Mouse (Mus musculus) forebrain, embryonic 16.5 days (tissue): Measurements from ENCODE around the gene Epn3. TPM values are rescaled to one million over a fixed set of nuclear protein-coding genes. Genes with fewer than 3 reads are reported as not detected.
A peak's percentile ranks its signal among the peaks of the same experiment; 100 is the strongest.

Experiments
- ATAC-seq: fragments of 200-750 bp; cut with Nextera tagmentation; 2 replicates; pipeline ENCODE4 v1.8.0; 2017; ENCODE audit warnings: mild to moderate bottlenecking, moderate library complexity
- H3K27ac ChIP-seq: fragments of 300-500 bp; sonication (generic); 2 replicates; pipeline ENCODE4 v1.5.1; 2014; ENCODE audit warnings: low read length, control low read depth
- H3K27me3 ChIP-seq: fragments of 300-500 bp; sonication (generic); replicated peaks from 2 replicates; pipeline ENCODE4 v1.6.1; 2014; ENCODE audit warnings: low read length; ENCODE audit not compliant: control insufficient read depth, insufficient read depth
- H3K36me3 ChIP-seq: fragments of 300-500 bp; sonication (generic); 2 replicates; pipeline ENCODE4 v1.6.1; 2014; ENCODE audit not compliant: control insufficient read depth, insufficient read depth
- H3K4me1 ChIP-seq: fragments of 300-500 bp; sonication (generic); replicated peaks from 2 replicates; pipeline ENCODE4 v1.6.1; 2014; ENCODE audit warnings: low read length; ENCODE audit not compliant: control insufficient read depth, insufficient read depth
- H3K4me2 ChIP-seq: fragments of 300-500 bp; sonication (generic); 2 replicates; pipeline ENCODE4 v1.6.1; 2014; ENCODE audit warnings: mild to moderate bottlenecking, low read length, control low read depth
- H3K4me3 ChIP-seq: fragments of 300-500 bp; sonication (generic); replicated peaks from 2 replicates; pipeline ENCODE4 v1.5.1; 2014; ENCODE audit warnings: mild to moderate bottlenecking, low read length, control low read depth
- H3K9ac ChIP-seq: fragments of 300-500 bp; sonication (generic); replicated peaks from 2 replicates; pipeline ENCODE4 v1.6.1; 2014; ENCODE audit warnings: low read depth, low read length, control low read depth
- H3K9me3 ChIP-seq: fragments of 300-500 bp; sonication (generic); 2 replicates; pipeline ENCODE4 v1.6.1; 2016; ENCODE audit warnings: low read length; ENCODE audit not compliant: control insufficient read depth
- WGBS: fragments of 180-500 bp; shearing (Covaris S2); extraction: QIAGEN DNeasy Blood & Tissue Kit; methylation state at CpG from one replicate; pipeline ENCODE4 v1.1.7; 2014; 5-methylcytosine and 5-hydroxymethylcytosine counted together
- polyA plus RNA-seq: library from polyadenylated mRNA; unstranded; fragments of >200 nt; fragmentation: Nextera tagmentation; extraction: Ambion mirVana; gene quantifications from 2 replicates; pipeline ENCODE4 v1.2.1, GENCODE M21; 2015

The Epn3 gene
- polyA plus RNA-seq, 1 experiment from 2014 or later = 0.35 TPM

- H3K27me3 ChIP-seq = no peaks in the 10 kb centered on the region
- no peak overlapping the region; the same call in 1 of the 2 replicates for H3K27ac ChIP-seq
- no peak for ATAC-seq
- no peak overlapping the region for H3K9ac ChIP-seq
- no peak overlapping the region for H3K4me3 ChIP-seq
- no peaks in the 10 kb centered on the region; the same call in 1 of the 2 replicates for H3K36me3 ChIP-seq
- peaks cover 48% of the 10 kb centered on the region for H3K4me1 ChIP-seq
- no peaks in the 10 kb centered on the region for H3K9me3 ChIP-seq
- H3K4me2 ChIP-seq = no peak overlapping the region
- 76% methylated on average over 17 of the region's 17 CpGs for WGBS
These were observed 33.4 kb downstream of the Epn3 start for GRCm38 (mm10) chr11:94466333-94466855.

DNA sequence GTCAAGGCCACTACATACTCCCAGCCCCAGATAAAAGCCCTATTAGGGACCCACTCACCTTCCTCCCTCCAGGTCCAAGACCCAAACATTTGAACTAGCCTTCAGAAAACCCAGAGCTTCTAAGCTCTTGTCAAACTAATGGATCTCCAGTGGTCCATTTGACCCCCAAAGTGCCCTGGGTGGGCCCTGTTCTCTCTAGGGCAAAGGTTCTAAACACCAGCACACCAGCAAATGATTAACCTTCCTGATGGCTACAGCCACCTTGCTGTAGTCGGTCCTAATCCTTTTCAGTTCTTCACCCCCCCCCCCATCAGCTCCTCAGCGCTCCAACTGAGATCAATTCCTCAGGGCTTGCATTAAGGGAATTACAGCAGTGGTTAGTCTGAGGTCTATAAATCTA, 35.6 kb downstream of the Epn3 start:
- peaks cover 26% of the 10 kb centered on the region for H3K4me1 ChIP-seq
- H3K9ac ChIP-seq = no peak overlapping the region
- H3K27me3 ChIP-seq = no peaks in the 10 kb centered on the region
- WGBS = 41% methylated on average over 2 of the region's 2 CpGs
- no peaks in the 10 kb centered on the region for H3K9me3 ChIP-seq
- no peak overlapping the region for H3K4me2 ChIP-seq
- ATAC-seq = no peak
- H3K36me3 ChIP-seq = no peaks in the 10 kb centered on the region; the same call in 1 of the 2 replicates
- H3K27ac ChIP-seq = no peak overlapping the region
- H3K4me3 ChIP-seq = no peak overlapping the region

- Histone ChIP-seq H3K9me3 (no peaks in the 10 kb centered on the region), H3K27ac (no peak overlapping the region), H3K4me1 (peaks cover 12% of the 10 kb centered on the region), H3K9ac (no peak overlapping the region), H3K4me2 (no peak overlapping the region), H3K27me3 (no peaks in the 10 kb centered on the region), H3K4me3 (no peak overlapping the region), H3K36me3 (no peaks in the 10 kb centered on the region; the same call in 1 of the 2 replicates)
- WGBS = 88% methylated on average over 11 of the region's 11 CpGs
- no peak for ATAC-seq
These were observed 37.9 kb downstream of the Epn3 start for GRCm38 (mm10) chr11:94461856-94462255.

- Histone ChIP-seq H3K27ac (no peak overlapping the region), H3K4me2 (no peak overlapping the region), H3K4me1 (peaks cover 11% of the 10 kb centered on the region), H3K4me3 (no peak overlapping the region), H3K9me3 (no peaks in the 10 kb centered on the region), H3K27me3 (no peaks in the 10 kb centered on the region), H3K36me3 (no peaks in the 10 kb centered on the region; the same call in 1 of the 2 replicates), H3K9ac (no peak overlapping the region)
- no peak for ATAC-seq
- WGBS = 86% methylated on average over 15 of the region's 15 CpGs
These were observed 42.8 kb downstream of the Epn3 start for GRCm38 (mm10) chr11:94457001-94457400.

- WGBS = 72% methylated on average over 3 of the region's 3 CpGs
- H3K27ac ChIP-seq = no peak overlapping the region
- ATAC-seq = no peak
- H3K9ac ChIP-seq = no peak overlapping the region
- no peak overlapping the region for H3K4me2 ChIP-seq
- no peaks in the 10 kb centered on the region for H3K27me3 ChIP-seq
- H3K4me1 ChIP-seq = peaks cover 11% of the 10 kb centered on the region
- H3K9me3 ChIP-seq = no peaks in the 10 kb centered on the region
- H3K4me3 ChIP-seq = no peak overlapping the region
- no peaks in the 10 kb centered on the region for H3K36me3 ChIP-seq
These were observed 43.4 kb downstream of the Epn3 start for GRCm38 (mm10) chr11:94456347-94456746.

DNA sequence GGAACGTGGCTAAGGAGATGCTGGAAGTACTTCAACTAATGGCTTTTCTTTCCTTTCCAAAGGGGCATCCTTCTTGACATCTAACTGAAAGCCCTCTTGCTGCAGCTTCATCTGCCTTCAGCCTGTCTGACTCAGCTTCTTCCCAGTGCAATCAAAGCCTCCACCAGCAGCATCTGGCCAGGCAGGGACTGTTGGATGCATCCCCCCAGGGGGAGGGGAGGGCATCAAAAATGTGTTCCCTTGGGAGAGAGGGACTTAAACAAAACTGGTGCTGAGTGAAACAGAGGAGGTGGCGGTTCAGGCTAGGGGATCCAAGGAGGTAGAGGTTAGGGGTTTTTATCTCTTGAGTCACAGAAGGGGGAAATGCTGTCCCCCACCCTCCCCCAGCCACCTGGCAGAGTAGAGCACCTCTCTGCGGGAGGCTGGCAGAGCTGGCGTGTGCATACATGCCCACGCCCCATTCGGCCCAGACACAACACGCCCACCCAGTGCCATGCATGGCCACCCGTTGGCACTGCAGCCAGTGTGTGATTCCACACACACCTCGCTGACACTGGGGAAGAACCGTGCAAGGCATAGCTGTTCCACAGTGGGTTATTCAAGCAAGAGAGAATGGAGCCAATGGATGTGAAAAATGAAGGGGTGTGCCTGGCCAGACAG, 44.5 kb downstream of the Epn3 start:
- Histone ChIP-seq H3K9ac (no peak overlapping the region), H3K4me3 (no peak overlapping the region), H3K36me3 (no peaks in the 10 kb centered on the region), H3K4me2 (no peak overlapping the region), H3K9me3 (no peaks in the 10 kb centered on the region), H3K27me3 (no peaks in the 10 kb centered on the region), H3K4me1 (peaks cover 11% of the 10 kb centered on the region), H3K27ac (no peak overlapping the region)
- WGBS = 66% methylated on average over 10 of the region's 10 CpGs
- ATAC-seq = no peak

DNA sequence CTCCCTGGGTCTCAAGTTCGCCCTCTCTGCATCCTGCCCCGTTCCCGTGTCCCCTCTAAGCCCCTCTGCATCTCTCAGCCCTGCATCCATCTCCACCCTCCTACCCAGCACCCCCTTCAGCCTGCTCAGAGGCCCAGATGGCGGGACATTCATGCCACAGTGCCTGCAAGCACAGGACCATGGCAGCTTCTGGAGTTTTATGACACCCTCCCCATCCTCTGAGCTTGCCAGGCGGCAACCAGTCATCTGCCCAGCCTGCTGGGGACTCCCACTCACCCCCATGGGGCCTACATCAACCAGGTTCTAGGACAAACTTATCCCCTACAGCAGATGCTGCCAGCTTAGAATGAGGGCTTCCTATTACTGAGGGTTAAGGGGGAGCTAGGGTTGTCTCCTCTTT, 45.0 kb downstream of the Epn3 start:
- peak; percentile 26; the same call in 1 of the 2 replicates for ATAC-seq

GRCm38 (mm10) chr11:94451091-94451773, 48.5 kb downstream of the Epn3 start:
- Histone ChIP-seq H3K9me3 (no peaks in the 10 kb centered on the region), H3K27me3 (no peaks in the 10 kb centered on the region), H3K4me2 (no peak overlapping the region), H3K9ac (no peak overlapping the region), H3K27ac (no peak overlapping the region), H3K36me3 (no peaks in the 10 kb centered on the region), H3K4me3 (no peak overlapping the region), H3K4me1 (peaks cover 25% of the 10 kb centered on the region)
- WGBS = 73% methylated on average over 12 of the region's 12 CpGs
- no peak for ATAC-seq

More for the DNA sequence above, 45.0 kb downstream of the Epn3 start:
- H3K4me2 ChIP-seq = no peak overlapping the region
- no peak overlapping the region for H3K9ac ChIP-seq
- H3K9me3 ChIP-seq = no peaks in the 10 kb centered on the region
- peaks cover 14% of the 10 kb centered on the region for H3K4me1 ChIP-seq
- WGBS = 75% methylated on average over 5 of the region's 5 CpGs
- no peak overlapping the region for H3K27ac ChIP-seq
- no peaks in the 10 kb centered on the region for H3K36me3 ChIP-seq
- H3K4me3 ChIP-seq = no peak overlapping the region
- H3K27me3 ChIP-seq = no peaks in the 10 kb centered on the region

DNA sequence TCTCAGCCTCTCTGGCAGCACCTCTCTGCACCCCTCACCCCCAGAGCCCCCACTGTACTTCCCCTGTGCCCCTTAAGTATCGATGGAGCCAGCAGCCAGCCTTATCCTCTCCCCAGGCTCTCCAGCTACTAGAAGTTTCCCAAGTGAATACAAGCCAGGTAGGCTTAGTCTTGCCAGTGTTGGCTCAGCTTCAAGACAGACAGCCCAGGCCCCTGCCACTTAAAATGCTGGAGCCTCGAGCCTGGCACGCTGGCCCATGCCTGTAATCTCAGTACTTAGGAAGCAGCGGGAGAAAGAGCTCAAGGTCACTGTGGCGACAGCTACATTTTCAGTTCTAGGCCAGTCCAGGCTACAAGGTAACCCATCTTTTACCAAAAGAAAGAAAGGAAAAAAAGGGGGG, 49.9 kb downstream of the Epn3 start:
- H3K36me3 ChIP-seq = no peaks in the 10 kb centered on the region
- no peak overlapping the region for H3K9ac ChIP-seq
- no peaks in the 10 kb centered on the region for H3K9me3 ChIP-seq
- H3K4me3 ChIP-seq = no peak overlapping the region
- H3K27ac ChIP-seq = peak overlapping the region; percentile 45; the same call in 1 of the 2 replicates
- H3K27me3 ChIP-seq = no peaks in the 10 kb centered on the region
- WGBS = 36% methylated on average over 5 of the region's 5 CpGs
- no peak for ATAC-seq
- H3K4me2 ChIP-seq = no peak overlapping the region
- H3K4me1 ChIP-seq = peaks cover 20% of the 10 kb centered on the region
